Comparison of ENCODE assay signal across 17 mouse cellular contexts in genomic region chr14:61258352-61258751, GRCm38 (mm10). TPM values are rescaled to one million over a fixed set of nuclear protein-coding genes. Genes with fewer than 3 reads are reported as not detected.
A peak's percentile ranks its signal among the peaks of the same experiment; 100 is the strongest.
DNase-seq lines count a peak whose midpoint lies in the region; ATAC-seq and TF ChIP-seq lines count a peak whose summit lies in the region.
"Had no signal": no experiment of that assay in that cellular context is flagged by ENCODE, and none has a peak within 500 bp of the region (broad histone marks: within the 10 kb centered on the region; RNA-seq: fewer than 3 reads in every experiment).

Sgcg (minus strand) TSS chr14:61258490.

- no peak within 1 kb of the TSS for H3K27ac ChIP-seq in heart, embryonic 10.5 days
- H3K27ac ChIP-seq in embryonic facial prominence, embryonic 15.5 days (replicated peaks): peak within 1 kb of the TSS; percentile 58
- no peak within 1 kb of the TSS; the same call in 1 of the 2 replicates for H3K27ac ChIP-seq in limb, embryonic 11.5 days (replicated peaks; ENCODE audit: low read depth, low read length)
- H3K27ac ChIP-seq in thymus, adult 2 months (ENCODE audit: control insufficient read depth, insufficient read depth, low read length): no peak within 1 kb of the TSS
- H3K27ac ChIP-seq: embryonic facial prominence, embryonic 12.5 days; hindbrain, embryonic 15.5 days; lung, embryonic 15.5 days had no signal

- no peaks in the 10 kb centered on the region for H3K27me3 ChIP-seq in heart, embryonic 10.5 days (ENCODE audit: insufficient read depth, poor library complexity, severe bottlenecking)
- no peaks in the 10 kb centered on the region for H3K27me3 ChIP-seq in embryonic facial prominence, embryonic 15.5 days
- no peaks in the 10 kb centered on the region for H3K27me3 ChIP-seq in limb, embryonic 11.5 days (ENCODE audit: control insufficient read depth, insufficient read depth, low read length)
- no peaks in the 10 kb centered on the region for H3K27me3 ChIP-seq in thymus, adult 2 months (ENCODE audit: control insufficient read depth, insufficient read depth, low read length)
- H3K27me3 ChIP-seq: embryonic facial prominence, embryonic 12.5 days; hindbrain, embryonic 15.5 days; lung, embryonic 15.5 days had no signal

- TF ChIP-seq POLR2A in thymus, adult 2 months (IDR thresholded peaks at IDR 0.05; ENCODE audit: control insufficient read depth, extremely low read depth, insufficient read depth, low read length, poor library complexity): no peak

- WGBS in heart, embryonic 10.5 days: 64% methylated on average over 11 of the region's 11 CpGs
- WGBS in embryonic facial prominence, embryonic 15.5 days: 26% methylated on average over 11 of the region's 11 CpGs
- WGBS in limb, embryonic 11.5 days: 47% methylated on average over 11 of the region's 11 CpGs
- 62% methylated on average over 11 of the region's 11 CpGs for WGBS in thymus, adult 2 months

- no peak for TF ChIP-seq CTCF in thymus, adult 2 months (IDR thresholded peaks at IDR 0.05; ENCODE audit: borderline replicate concordance, control insufficient read depth, extremely low read depth, insufficient read depth, low read length, poor library complexity)

- no peak within 1 kb of the TSS for H3K4me3 ChIP-seq in heart, embryonic 10.5 days
- H3K4me3 ChIP-seq in embryonic facial prominence, embryonic 15.5 days (replicated peaks): no peak within 1 kb of the TSS
- no peak within 1 kb of the TSS for H3K4me3 ChIP-seq in limb, embryonic 11.5 days (ENCODE audit: low read depth, low read length)
- H3K4me3 ChIP-seq in thymus, adult 2 months (ENCODE audit: control insufficient read depth, insufficient read depth, low read length): no peak within 1 kb of the TSS
- H3K4me3 ChIP-seq: embryonic facial prominence, embryonic 12.5 days; hindbrain, embryonic 15.5 days; lung, embryonic 15.5 days had no signal

- H3K36me3 ChIP-seq in heart, embryonic 10.5 days: no peaks in the 10 kb centered on the region
- no peaks in the 10 kb centered on the region for H3K36me3 ChIP-seq in embryonic facial prominence, embryonic 15.5 days
- H3K36me3 ChIP-seq in limb, embryonic 11.5 days (ENCODE audit: control insufficient read depth, insufficient read depth, low read length): no peaks in the 10 kb centered on the region
- H3K36me3 ChIP-seq in thymus, adult 2 months (ENCODE audit: control insufficient read depth, insufficient read depth, low read length): no peaks in the 10 kb centered on the region
- H3K36me3 ChIP-seq: embryonic facial prominence, embryonic 12.5 days; hindbrain, embryonic 15.5 days; lung, embryonic 15.5 days had no signal

- H3K9ac ChIP-seq in embryonic facial prominence, embryonic 15.5 days: no peak within 1 kb of the TSS
- no peak within 1 kb of the TSS for H3K9ac ChIP-seq in limb, embryonic 11.5 days (ENCODE audit: low read length)
- H3K9ac ChIP-seq: embryonic facial prominence, embryonic 12.5 days; forebrain, postnatal 0 days; hindbrain, embryonic 15.5 days; lung, embryonic 15.5 days had no signal

- no peaks in the 10 kb centered on the region for H3K4me1 ChIP-seq in heart, embryonic 10.5 days
- H3K4me1 ChIP-seq in embryonic facial prominence, embryonic 15.5 days: peaks cover 6% of the 10 kb centered on the region
- no peaks in the 10 kb centered on the region for H3K4me1 ChIP-seq in limb, embryonic 11.5 days (ENCODE audit: control insufficient read depth, insufficient read depth, low read length)
- no peaks in the 10 kb centered on the region for H3K4me1 ChIP-seq in thymus, adult 2 months (replicated peaks; ENCODE audit: control insufficient read depth, insufficient read depth, low read length)
- H3K4me1 ChIP-seq: hindbrain, embryonic 15.5 days; lung, embryonic 15.5 days had no signal

- H3K4me2 ChIP-seq in embryonic facial prominence, embryonic 15.5 days (replicated peaks): peak within 1 kb of the TSS; percentile 28; the same call in 1 of the 2 replicates
- no peak within 1 kb of the TSS for H3K4me2 ChIP-seq in limb, embryonic 11.5 days (ENCODE audit: low read depth, severe bottlenecking)
- H3K4me2 ChIP-seq: embryonic facial prominence, embryonic 12.5 days; hindbrain, embryonic 15.5 days; lung, embryonic 15.5 days had no signal

- peak; percentile 75 to 83 for DNase-seq in heart, adult 18-20 months
- DNase-seq in heart, embryonic 10.5 days (ENCODE audit: low spot score): no peak
- DNase-seq in heart, adult 9 months (ENCODE audit: low spot score in 2 of 2): peak; percentile 63 to 70
- peak; percentile 31 for DNase-seq in limb, embryonic 11.5 days (ENCODE audit: low spot score)
- DNase-seq in right cerebral cortex, postnatal 10 days (ENCODE audit: low spot score in 2 of 2): no peak
- DNase-seq in thymus, adult 2 months: no peak
- no peak for DNase-seq in embryo, embryonic 10 days (ENCODE audit: low spot score)
- DNase-seq: cerebellum, adult 11-12 months; forebrain, postnatal 0 days; kidney, postnatal 36 days; spleen, adult 18-20 months had no signal

- no peak for ATAC-seq in embryonic facial prominence, embryonic 15.5 days (ENCODE audit: insufficient number of reproducible peaks, low FRiP score, low TSS enrichment, low read depth)
- no peak for ATAC-seq in limb, embryonic 11.5 days (ENCODE audit: insufficient number of reproducible peaks, low FRiP score, low TSS enrichment, low read depth)
- ATAC-seq: forebrain, postnatal 0 days had no signal

- H3K9me3 ChIP-seq in heart, embryonic 10.5 days: no peaks in the 10 kb centered on the region
- H3K9me3 ChIP-seq in embryonic facial prominence, embryonic 15.5 days (replicated peaks): no peaks in the 10 kb centered on the region
- H3K9me3 ChIP-seq in limb, embryonic 11.5 days (ENCODE audit: control insufficient read depth, low read length): no peaks in the 10 kb centered on the region
- H3K9me3 ChIP-seq: embryonic facial prominence, embryonic 12.5 days; hindbrain, embryonic 15.5 days; lung, embryonic 15.5 days had no signal

RNA-seq across cellular contexts. Expression of gene Sgcg, which starts in this region (rescaled TPM):
- total RNA-seq in heart, adult 18-20 months (2021): 100 to 1,000 TPM; 181 to 202 TPM
- polyA plus RNA-seq in heart, embryonic 10.5 days (2016; fragmentation: Nextera tagmentation; extraction: Ambion mirVana): 0.39 and 1.8 TPM in 2 replicates
- polyA plus RNA-seq in embryonic facial prominence, embryonic 15.5 days (2015; fragmentation: Nextera tagmentation; extraction: Ambion mirVana): 11.1 and 16.8 TPM in 2 replicates
- 1.4 and 1.7 TPM in 2 replicates for polyA plus RNA-seq in limb, embryonic 11.5 days (2014; fragmentation: Nextera tagmentation; extraction: Ambion mirVana)
- polyA plus RNA-seq in thymus, adult 2 months (2012; rRNA removed): 0.33 and 3.3 TPM in 2 replicates
- total RNA-seq: left cerebral cortex, postnatal 25 days; monocyte, adult 5-6 weeks had no signal

Comparison
In these comparisons a context has a peak if more than half of its experiments do, and no peak if none do; other contexts are left out.
1. DNase-seq: peak in heart, adult 18-20 months (2 of 2), heart, adult 9 months (2 of 2) and limb, embryonic 11.5 days (single experiment); none in heart, embryonic 10.5 days (single experiment), right cerebral cortex, postnatal 10 days (0 of 2), thymus, adult 2 months (single experiment) and embryo, embryonic 10 days (single experiment).